Mouse (Mus musculus) midbrain, embryonic 11.5 days (tissue): ENCODE measurements around the gene 5830473C10Rik. TPM values are rescaled to one million over a fixed set of nuclear protein-coding genes. Genes with fewer than 3 reads are reported as not detected.
A peak's percentile ranks its signal among the peaks of the same experiment; 100 is the strongest.

Experiments
- ATAC-seq: fragments of 200-750 bp; cut with Nextera tagmentation; 2 replicates; pipeline ENCODE4 v1.8.0; 2017; ENCODE audit warnings: moderate TSS enrichment, moderate library complexity; ENCODE audit not compliant: low FRiP score
- DNase-seq: peaks from one replicate; pipeline ENCODE4 v3.0.0; 2015; ENCODE audit warnings: low spot score; ENCODE audit errors: missing footprints
- H3K27ac ChIP-seq: fragments of 300-500 bp; sonication (generic); 2 replicates; pipeline ENCODE4 v1.5.1; 2014; ENCODE audit warnings: low read depth, low read length
- H3K27me3 ChIP-seq: fragments of 300-500 bp; sonication (generic); 2 replicates; pipeline ENCODE4 v1.6.1; 2014; ENCODE audit warnings: mild to moderate bottlenecking, low read length, moderate library complexity, mixed read lengths; ENCODE audit not compliant: control insufficient read depth, insufficient read depth
- H3K36me3 ChIP-seq: fragments of 300-500 bp; sonication (generic); 2 replicates; pipeline ENCODE4 v1.6.1; 2014; ENCODE audit warnings: mild to moderate bottlenecking, low read length, moderate library complexity, mixed read lengths; ENCODE audit not compliant: control insufficient read depth, insufficient read depth
- H3K4me1 ChIP-seq: fragments of 300-500 bp; sonication (generic); 2 replicates; pipeline ENCODE4 v1.6.1; 2014; ENCODE audit warnings: low read length; ENCODE audit not compliant: control insufficient read depth, insufficient read depth
- H3K4me2 ChIP-seq: fragments of 300-500 bp; sonication (generic); 2 replicates; pipeline ENCODE4 v1.6.1; 2014; ENCODE audit warnings: mild to moderate bottlenecking, moderate library complexity
- H3K4me3 ChIP-seq: fragments of 300-500 bp; sonication (generic); 2 replicates; pipeline ENCODE4 v1.5.1; 2014; ENCODE audit warnings: low read depth, low read length
- H3K9ac ChIP-seq: fragments of 300-500 bp; sonication (generic); 2 replicates; pipeline ENCODE4 v1.6.1; 2014; ENCODE audit warnings: low read length
- H3K9me3 ChIP-seq: fragments of 300-500 bp; sonication (generic); 2 replicates; pipeline ENCODE4 v1.6.1; 2016; ENCODE audit warnings: low read length; ENCODE audit not compliant: control insufficient read depth
- WGBS: fragments of 180-500 bp; shearing (Covaris S2); extraction: QIAGEN DNeasy Blood & Tissue Kit; methylation state at CpG from one replicate; pipeline ENCODE4 v1.1.7; 2014; 5-methylcytosine and 5-hydroxymethylcytosine counted together
- polyA plus RNA-seq: library from polyadenylated mRNA; unstranded; fragments of >200 nt; fragmentation: Nextera tagmentation; extraction: Ambion mirVana; gene quantifications from 2 replicates; pipeline ENCODE4 v1.2.1, GENCODE M21; 2014

5830473C10Rik gene
- polyA plus RNA-seq, 1 experiment from 2014 or later, result not detected

DNA sequence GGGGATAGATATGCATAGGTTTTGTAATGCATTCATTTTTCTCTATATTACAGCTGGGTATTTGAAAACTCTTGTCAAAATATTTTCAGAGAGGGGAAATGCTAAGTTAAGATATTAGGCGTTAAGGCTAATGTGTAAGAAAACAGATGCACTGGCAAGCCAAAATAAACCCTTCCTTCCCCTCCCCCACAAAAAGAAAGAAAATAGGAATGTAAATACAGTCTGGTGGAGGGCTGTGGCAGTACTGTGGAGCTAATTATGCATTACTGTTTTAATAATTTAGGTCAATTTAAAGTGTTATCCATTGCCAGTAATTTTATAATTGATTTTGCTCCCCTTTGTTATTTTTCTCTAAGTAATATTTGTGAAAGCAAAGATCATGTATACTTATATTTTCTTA, 67.6 kb downstream of the 5830473C10Rik start:
- no peak overlapping the region for H3K27ac ChIP-seq
- no peak for ATAC-seq
- no peak overlapping the region for H3K4me3 ChIP-seq
- DNase-seq, result no peak
- no peaks in the 10 kb centered on the region for H3K4me1 ChIP-seq
- WGBS, result 72% methylated on average over 1 of the region's 1 CpGs
- no peaks in the 10 kb centered on the region for H3K9me3 ChIP-seq
- H3K36me3 ChIP-seq, result no peaks in the 10 kb centered on the region
- H3K9ac ChIP-seq, result no peak overlapping the region
- H3K4me2 ChIP-seq, result no peak overlapping the region
- no peaks in the 10 kb centered on the region for H3K27me3 ChIP-seq

DNA sequence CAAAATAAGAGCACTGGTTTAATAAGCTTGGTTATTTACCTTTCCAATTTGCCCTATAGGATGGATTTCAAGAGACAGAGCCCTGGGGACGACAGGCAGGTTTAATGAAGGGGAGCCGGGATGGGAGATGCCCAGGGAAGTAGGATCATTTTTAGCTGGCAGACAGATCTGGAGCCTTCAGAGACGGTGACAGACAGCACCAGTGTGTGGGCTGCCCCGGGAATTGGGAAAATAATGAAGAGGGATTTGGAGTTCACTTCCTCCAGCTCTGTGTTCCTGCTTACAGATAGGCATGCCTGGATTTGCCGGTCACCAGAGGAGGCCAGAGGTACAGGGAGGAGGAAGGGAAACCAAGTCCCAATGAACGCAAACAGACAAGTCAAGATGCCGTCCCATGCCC, 74.0 kb downstream of the 5830473C10Rik start:
- Histone ChIP-seq H3K4me2 (no peak overlapping the region), H3K4me3 (no peak overlapping the region), H3K27me3 (no peaks in the 10 kb centered on the region), H3K27ac (no peak overlapping the region), H3K9ac (no peak overlapping the region), H3K9me3 (no peaks in the 10 kb centered on the region), H3K36me3 (no peaks in the 10 kb centered on the region), H3K4me1 (no peaks in the 10 kb centered on the region)
- DNase-seq (no peak), ATAC-seq (no peak)
- 85% methylated on average over 7 of the region's 7 CpGs for WGBS

DNA sequence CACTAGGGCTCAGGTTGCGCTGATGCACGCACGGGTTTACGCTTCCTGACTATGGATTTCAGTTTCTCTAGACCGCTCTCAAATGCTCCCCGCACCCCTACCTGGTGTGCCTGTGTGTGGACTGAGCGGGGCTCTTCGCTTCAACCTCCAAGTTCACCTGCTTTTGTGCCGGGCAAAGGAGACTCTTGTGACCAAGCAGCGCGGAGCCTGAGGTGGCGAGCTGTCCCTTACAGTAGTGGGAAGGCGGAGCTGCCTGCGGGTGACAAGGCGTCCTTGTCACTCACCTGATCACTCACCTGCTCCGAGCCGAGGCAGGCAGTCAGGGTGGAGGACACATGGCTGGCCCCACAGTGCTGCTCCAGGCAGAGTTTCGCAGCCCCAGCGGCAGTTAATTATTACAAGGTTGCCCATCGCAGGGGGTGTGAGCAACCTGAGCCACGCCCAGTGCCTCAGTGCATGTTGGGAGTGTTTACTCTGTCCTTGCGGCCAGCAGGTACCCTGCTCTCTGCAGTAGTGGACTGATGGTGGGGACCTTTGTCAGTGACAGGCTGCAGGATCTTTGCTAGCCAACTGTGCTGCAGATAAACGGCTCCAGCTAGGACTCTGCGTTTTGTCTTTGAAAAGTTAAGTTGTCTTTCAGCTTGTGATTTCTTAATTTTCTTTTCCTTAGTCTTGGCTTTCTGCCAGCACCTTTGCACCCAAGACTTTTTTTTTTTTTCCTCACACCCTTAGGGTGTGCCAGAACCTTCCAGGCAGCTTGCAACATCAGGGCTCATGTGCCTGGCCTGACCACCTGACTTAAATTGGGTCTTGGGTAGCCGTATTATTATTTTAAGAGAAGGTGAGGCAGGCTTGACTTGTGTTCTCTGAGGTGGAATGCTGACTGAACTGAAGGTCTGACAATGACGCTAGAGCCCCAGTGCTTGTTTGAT, 79.6 kb downstream of the 5830473C10Rik start, which contains the start of gene Rassf6:
Rassf6 (minus strand) TSS at position 372 of the 932 bp plus-strand sequence.
- WGBS, result 14% methylated on average over 26 of the region's 26 CpGs
- peak within 1 kb of the TSS; percentile 49 for H3K4me2 ChIP-seq
- H3K9ac ChIP-seq, result no peak within 1 kb of the TSS
- H3K4me3 ChIP-seq, result peak within 1 kb of the TSS; percentile 25
- no peaks in the 10 kb centered on the region for H3K27me3 ChIP-seq
- no peaks in the 10 kb centered on the region for H3K9me3 ChIP-seq
- H3K4me1 ChIP-seq, result no peaks in the 10 kb centered on the region
- H3K27ac ChIP-seq, result no peak within 1 kb of the TSS
- DNase-seq (peak; percentile 84), ATAC-seq (peak; percentile 72)
- H3K36me3 ChIP-seq, result no peaks in the 10 kb centered on the region

DNA sequence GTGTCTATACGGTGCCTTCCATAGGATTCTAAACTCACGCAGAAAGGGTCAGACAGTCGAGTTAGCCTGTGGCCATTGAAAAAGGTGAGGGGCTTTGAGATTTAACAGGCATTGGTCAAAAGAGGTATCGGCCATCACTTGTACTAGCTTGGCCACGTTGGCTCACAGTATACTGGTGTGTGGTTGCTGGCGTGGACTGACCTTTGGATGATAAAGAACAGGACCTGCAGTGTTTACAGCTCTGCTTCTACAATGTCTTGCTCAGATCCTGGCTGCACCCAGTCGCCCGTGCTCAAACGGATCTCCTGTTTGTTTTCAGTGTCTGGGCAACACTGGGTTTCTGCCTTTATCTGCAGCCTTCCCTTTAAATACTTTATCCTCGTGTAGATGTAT, 80.3 kb downstream of the 5830473C10Rik start:
- H3K9ac ChIP-seq, result no peak overlapping the region
- no peak overlapping the region for H3K4me3 ChIP-seq
- ATAC-seq, result no peak
- peak; percentile 39 for DNase-seq
- no peak overlapping the region for H3K27ac ChIP-seq
- no peaks in the 10 kb centered on the region for H3K27me3 ChIP-seq
- H3K36me3 ChIP-seq, result no peaks in the 10 kb centered on the region
- no peaks in the 10 kb centered on the region for H3K4me1 ChIP-seq
- WGBS, result 78% methylated on average over 10 of the region's 10 CpGs
- H3K9me3 ChIP-seq, result no peaks in the 10 kb centered on the region
- no peak overlapping the region for H3K4me2 ChIP-seq

DNA sequence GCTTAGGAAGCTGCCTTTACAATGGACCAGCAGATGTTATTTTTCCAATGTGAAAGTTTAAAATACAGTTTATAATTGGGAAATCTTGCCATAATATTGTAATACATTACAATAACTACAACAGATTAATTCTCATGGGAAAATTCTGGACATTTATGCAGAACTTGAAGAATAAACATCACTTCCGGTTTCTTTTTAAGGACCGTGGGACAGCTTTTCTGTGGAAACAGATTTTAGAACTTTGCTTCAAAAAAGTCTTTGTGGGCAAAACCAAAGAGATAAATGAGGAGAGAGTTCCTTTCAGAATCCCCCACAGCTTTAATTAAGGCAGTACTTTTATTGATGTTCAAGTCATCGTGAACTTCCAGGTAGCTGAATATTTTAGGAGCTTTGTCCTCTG, 84.7 kb downstream of the 5830473C10Rik start:
- Histone ChIP-seq H3K4me1 (no peaks in the 10 kb centered on the region), H3K9me3 (no peaks in the 10 kb centered on the region), H3K4me3 (no peak overlapping the region), H3K36me3 (no peaks in the 10 kb centered on the region), H3K27ac (no peak overlapping the region), H3K9ac (no peak overlapping the region), H3K27me3 (no peaks in the 10 kb centered on the region), H3K4me2 (no peak overlapping the region)
- ATAC-seq (no peak), DNase-seq (peak; percentile 10)
- WGBS, result 85% methylated on average over 3 of the region's 3 CpGs

DNA sequence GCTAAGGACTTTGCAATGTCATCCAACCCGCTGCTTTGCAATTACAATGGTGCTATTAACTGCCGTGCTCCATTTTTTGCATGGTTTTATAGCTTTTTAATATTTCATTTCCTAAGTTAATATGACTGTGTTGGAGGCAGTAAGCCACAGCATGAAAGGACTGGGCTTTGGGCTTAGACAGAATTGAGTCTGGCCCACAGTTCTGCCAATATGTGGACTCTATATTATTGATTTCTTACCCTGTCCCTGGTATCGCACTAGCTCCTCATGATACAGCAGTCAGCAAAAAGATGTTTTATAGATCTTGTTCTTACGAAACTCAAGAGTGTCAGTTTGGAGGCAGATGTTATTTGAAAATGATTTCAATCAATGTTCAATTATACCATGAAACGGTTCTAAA, 85.5 kb downstream of the 5830473C10Rik start:
- Histone ChIP-seq H3K27me3 (no peaks in the 10 kb centered on the region), H3K4me2 (no peak overlapping the region), H3K36me3 (no peaks in the 10 kb centered on the region), H3K9ac (no peak overlapping the region), H3K27ac (no peak overlapping the region), H3K4me1 (no peaks in the 10 kb centered on the region), H3K4me3 (no peak overlapping the region), H3K9me3 (no peaks in the 10 kb centered on the region)
- DNase-seq, result peak; percentile 31
- ATAC-seq, result no peak
- WGBS, result 90% methylated on average over 5 of the region's 5 CpGs

Other genes starting within 250 kb of the 5830473C10Rik start
- 27.7 and 30.5 TPM in 2 replicates for gene Ankrd17, start 194.5 kb upstream of the 5830473C10Rik start, polyA plus RNA-seq
- gene Gm9958, start 193.9 kb upstream of the 5830473C10Rik start, polyA plus RNA-seq, result 8.0 and 9.1 TPM in 2 replicates
- gene Alb, start 100.2 kb upstream of the 5830473C10Rik start, polyA plus RNA-seq, result not detected in 2 replicates
- gene Afp, start 70.4 kb upstream of the 5830473C10Rik start, polyA plus RNA-seq, result not detected in 2 replicates
- gene Afm, start 42.2 kb upstream of the 5830473C10Rik start, polyA plus RNA-seq, result not detected in 2 replicates
- gene Rassf6, start 79.5 kb downstream of the 5830473C10Rik start, polyA plus RNA-seq, result 0.27 and 0.34 TPM in 2 replicates
- 0.11 and 0.26 TPM in 2 replicates for gene Cxcl5, start 198.3 kb downstream of the 5830473C10Rik start, polyA plus RNA-seq
- gene Ppbp, start 207.4 kb downstream of the 5830473C10Rik start, polyA plus RNA-seq, result 16.5 and 19.5 TPM in 2 replicates
- gene Pf4, start 211.3 kb downstream of the 5830473C10Rik start, polyA plus RNA-seq, result 85.1 and 96.3 TPM in 2 replicates
- not detected in 2 replicates for gene Cxcl3, start 225.0 kb downstream of the 5830473C10Rik start, polyA plus RNA-seq
- gene Cxcl15, start 233.4 kb downstream of the 5830473C10Rik start, polyA plus RNA-seq, result not detected in 2 replicates